Mouse (Mus musculus) erythroid progenitor cell, adult 5-6 weeks (primary cell): ENCODE measurements around the gene Hipk2. TPM values are rescaled to one million over a fixed set of nuclear protein-coding genes. Genes with fewer than 3 reads are reported as not detected.

Experiments
- ATAC-seq: replicated peaks from 2 replicates; pipeline ENCODE4 v1.8.0; 2016; ENCODE audit warnings: moderate number of reproducible peaks, mild to moderate bottlenecking, moderate TSS enrichment, inconsistent platforms; ENCODE audit not compliant: poor library complexity, low FRiP score, severe bottlenecking
- total RNA-seq, 2 experiments: library from RNA; stranded (forward) in 1 of 2; stranded (reverse) in 1 of 2; fragments of 150-400 nt in 1 of 2; fragments of 186-747, 209-891 nt in 1 of 2; gene quantifications; 2 replicates each; pipeline versions ENCODE4 v1.2.3 to v1.2.4; 2015 to 2017; ENCODE audit warnings: low replicate concordance in 2 of 2

Hipk2 gene
- total RNA-seq (2015; ENCODE audit: low replicate concordance) (274 and 280 TPM in 2 replicates), total RNA-seq (2017; ENCODE audit: low replicate concordance) (160 and 174 TPM in 2 replicates)

- peak; percentile 68 for ATAC-seq
Measured at GRCm38 (mm10) chr6:38876071-38876911, at the start of gene Hipk2. TSS of gene Hipk2 (minus strand) at chr6:38876165.

- no peak for ATAC-seq
Measured at GRCm38 (mm10) chr6:38925719-38926118, 49.8 kb upstream of the Hipk2 start.

- peak; percentile 75 for ATAC-seq
Measured at GRCm38 (mm10) chr6:38923870-38924817, 48.2 kb upstream of the Hipk2 start.

GRCm38 (mm10) chr6:38923450-38923849 lies 47.5 kb upstream of the Hipk2 start:
- ATAC-seq, result no peak

GRCm38 (mm10) chr6:38922517-38922916 lies 46.6 kb upstream of the Hipk2 start:
- no peak for ATAC-seq

- peak; percentile 26; the same call in 1 of the 2 replicates for ATAC-seq
Measured at GRCm38 (mm10) chr6:38921810-38922116, 45.8 kb upstream of the Hipk2 start.

GRCm38 (mm10) chr6:38921095-38921809 lies 45.3 kb upstream of the Hipk2 start:
- peak; percentile 56 for ATAC-seq

GRCm38 (mm10) chr6:38920141-38920540 lies 44.2 kb upstream of the Hipk2 start:
- ATAC-seq, result no peak

- ATAC-seq, result no peak
Measured at GRCm38 (mm10) chr6:38919135-38919740, 43.3 kb upstream of the Hipk2 start.

- no peak for ATAC-seq
Measured at GRCm38 (mm10) chr6:38918728-38919127, 42.8 kb upstream of the Hipk2 start.

GRCm38 (mm10) chr6:38917415-38917814 lies 41.5 kb upstream of the Hipk2 start:
- ATAC-seq, result no peak; the same call in 1 of the 2 replicates

GRCm38 (mm10) chr6:38916571-38916970 lies 40.6 kb upstream of the Hipk2 start:
- ATAC-seq, result peak; percentile 51

- no peak for ATAC-seq
Measured at GRCm38 (mm10) chr6:38915776-38916175, 39.8 kb upstream of the Hipk2 start.

- ATAC-seq, result no peak
Measured at GRCm38 (mm10) chr6:38914181-38914580, 38.2 kb upstream of the Hipk2 start.

GRCm38 (mm10) chr6:38913386-38914042 lies 37.5 kb upstream of the Hipk2 start:
- no peak for ATAC-seq

GRCm38 (mm10) chr6:38912845-38913244 lies 36.9 kb upstream of the Hipk2 start:
- ATAC-seq, result no peak

GRCm38 (mm10) chr6:38912121-38912660 lies 36.2 kb upstream of the Hipk2 start:
- peak; percentile 57 for ATAC-seq

- ATAC-seq, result peak; percentile 82
Measured at GRCm38 (mm10) chr6:38910828-38911559, 35.0 kb upstream of the Hipk2 start.
